Mouse (Mus musculus) kidney, embryonic 16.5 days (tissue): ENCODE measurements at regions not wholly inside any gene's neighbourhood (a gene's known extent, or its start where the extent isn't known, plus 50 kb on each side); places are given as distances from the start of the nearest gene placed in this dataset.

Source experiments
- ATAC-seq: fragments of 200-750 bp; cut with Nextera tagmentation; 2 replicates; pipeline ENCODE4 v1.8.0; 2017; ENCODE audit warnings: moderate TSS enrichment; ENCODE audit not compliant: low FRiP score, low TSS enrichment
- H3K27ac ChIP-seq: fragments of 300-500 bp; sonication (generic); 2 replicates; pipeline ENCODE4 v1.5.1; 2014; ENCODE audit warnings: low read length
- H3K27me3 ChIP-seq: fragments of 300-500 bp; sonication (generic); 2 replicates; pipeline ENCODE4 v1.6.1; 2014; ENCODE audit warnings: low read length, control low read depth, mixed read lengths; ENCODE audit not compliant: insufficient read depth
- H3K36me3 ChIP-seq: fragments of 300-500 bp; sonication (generic); 2 replicates; pipeline ENCODE4 v1.6.1; 2014; ENCODE audit warnings: low read length, control low read depth, mixed read lengths; ENCODE audit not compliant: insufficient read depth
- H3K4me1 ChIP-seq: fragments of 300-500 bp; sonication (generic); 2 replicates; pipeline ENCODE4 v1.6.1; 2014; ENCODE audit warnings: low read length, control low read depth, mixed read lengths; ENCODE audit not compliant: insufficient read depth
- H3K4me2 ChIP-seq: fragments of 300-500 bp; sonication (generic); replicated peaks from 2 replicates; pipeline ENCODE4 v1.6.1; 2014; ENCODE audit warnings: low read depth, low read length
- H3K4me3 ChIP-seq: fragments of 300-500 bp; sonication (generic); 2 replicates; pipeline ENCODE4 v1.5.1; 2014; ENCODE audit warnings: mild to moderate bottlenecking, low read length
- H3K9ac ChIP-seq: fragments of 300-500 bp; sonication (generic); replicated peaks from 2 replicates; pipeline ENCODE4 v1.6.1; 2014; ENCODE audit warnings: low read length
- H3K9me3 ChIP-seq: fragments of 300-500 bp; sonication (generic); 2 replicates; pipeline ENCODE4 v1.6.1; 2016; ENCODE audit warnings: low read length, control low read depth
- WGBS: fragments of 180-500 bp; shearing (Covaris S2); extraction: QIAGEN DNeasy Blood & Tissue Kit; methylation state at CpG from one replicate; pipeline ENCODE4 v1.1.7; 2014; 5-methylcytosine and 5-hydroxymethylcytosine counted together

DNA sequence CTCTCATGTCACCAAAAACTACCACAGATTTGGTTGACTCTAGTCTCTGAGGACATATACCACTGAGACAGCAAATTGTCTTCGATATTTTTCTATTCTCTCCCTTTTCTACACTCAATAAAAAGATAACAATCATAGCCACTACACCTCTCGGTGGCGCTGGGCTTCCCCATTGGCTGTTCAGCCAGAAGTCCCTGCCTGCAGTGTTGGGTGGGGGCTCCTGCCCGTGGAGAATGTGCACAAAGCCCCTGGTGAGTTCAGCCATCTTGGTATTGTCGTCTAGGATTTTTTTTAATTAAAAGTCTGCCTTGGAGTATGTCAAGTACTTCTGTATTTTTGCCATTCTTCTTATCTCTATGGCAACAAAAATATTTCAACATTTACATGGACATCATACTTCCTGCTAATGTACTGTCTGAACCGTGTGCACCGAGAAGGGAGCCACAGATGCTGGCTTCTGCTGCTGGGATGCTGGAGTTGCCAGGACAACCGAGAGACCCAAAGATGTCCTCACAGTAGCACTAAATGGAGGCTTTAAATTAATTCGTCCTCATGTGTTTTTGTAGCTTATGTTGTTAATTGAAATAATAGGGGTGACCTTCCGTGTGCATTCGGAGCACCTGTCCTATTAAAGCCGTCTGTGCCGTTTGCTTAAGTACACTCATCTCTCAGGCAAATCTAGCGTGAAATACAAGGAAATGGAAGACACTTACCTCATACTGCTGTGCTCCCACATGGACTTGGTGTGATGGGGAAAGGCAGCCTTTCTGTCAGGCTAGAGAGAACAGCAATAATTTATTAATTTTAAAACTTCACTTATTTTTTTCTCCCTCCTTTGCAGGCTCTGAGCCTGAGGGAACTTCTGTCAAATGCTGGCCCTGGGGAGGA, 199.7 kb upstream of the A230072I06Rik start:
- Histone ChIP-seq H3K9me3 (no peaks in the 10 kb centered on the region), H3K4me2 (no peak overlapping the region), H3K4me1 (no peaks in the 10 kb centered on the region), H3K36me3 (no peaks in the 10 kb centered on the region), H3K27ac (no peak overlapping the region), H3K9ac (no peak overlapping the region), H3K4me3 (no peak overlapping the region), H3K27me3 (no peaks in the 10 kb centered on the region)
- ATAC-seq: no peak
- WGBS: 81% methylated on average over 14 of the region's 14 CpGs

DNA sequence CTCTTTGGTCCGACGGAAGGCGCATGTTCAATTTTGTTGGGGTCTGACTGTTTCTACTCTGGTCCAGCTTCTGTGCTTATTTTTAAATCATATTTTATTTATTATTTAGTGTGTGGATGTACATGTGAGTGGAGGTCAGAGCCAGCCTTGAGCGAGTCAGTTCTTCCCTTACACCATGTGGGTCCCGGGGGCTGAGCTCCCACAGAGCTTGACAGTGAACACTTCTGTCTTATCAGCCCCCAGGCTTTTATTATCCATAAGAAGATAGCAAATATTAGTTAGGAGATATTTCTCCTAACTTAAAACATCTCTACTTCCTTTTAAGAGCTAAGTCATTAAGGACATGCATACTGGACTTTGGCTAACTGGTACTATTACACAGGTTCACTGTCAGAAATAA, 197.1 kb upstream of the A230072I06Rik start:
- Histone ChIP-seq H3K9ac (no peak overlapping the region), H3K4me1 (no peaks in the 10 kb centered on the region), H3K4me2 (no peak overlapping the region), H3K27me3 (no peaks in the 10 kb centered on the region), H3K9me3 (no peaks in the 10 kb centered on the region), H3K36me3 (no peaks in the 10 kb centered on the region), H3K27ac (no peak overlapping the region), H3K4me3 (no peak overlapping the region)
- WGBS: 87% methylated on average over 5 of the region's 5 CpGs
- ATAC-seq: no peak

DNA sequence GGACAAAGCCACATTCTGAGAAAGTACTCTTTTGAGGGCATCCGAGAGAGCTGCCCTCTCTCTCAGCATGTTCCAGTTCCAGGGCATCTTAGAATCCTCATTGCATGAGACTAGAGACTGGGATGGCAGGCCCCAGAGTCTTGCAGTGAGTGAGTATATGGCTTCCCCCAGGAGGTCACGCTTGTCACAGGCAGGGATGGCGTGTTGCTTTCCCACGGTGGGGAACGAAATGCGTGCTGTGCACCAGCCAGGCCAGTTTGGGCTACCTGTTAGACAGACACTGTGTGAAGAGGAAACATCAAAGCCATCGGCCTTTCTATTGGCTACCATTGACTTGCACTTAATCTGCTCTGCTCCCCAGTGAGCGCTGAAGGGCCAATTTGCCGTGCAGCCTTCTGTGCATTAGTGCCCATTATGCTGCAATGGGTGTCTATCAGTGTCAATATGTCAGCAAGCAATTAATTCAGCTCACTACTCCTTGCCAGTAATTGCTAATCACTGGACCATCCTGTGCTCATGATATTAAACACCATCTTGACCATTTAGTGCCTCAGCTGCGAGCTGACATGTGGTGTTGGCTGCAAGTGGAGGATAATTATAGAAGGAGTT, 191.3 kb upstream of the A230072I06Rik start:
- H3K27ac ChIP-seq: no peak overlapping the region
- no peak overlapping the region for H3K9ac ChIP-seq
- no peak overlapping the region for H3K4me3 ChIP-seq
- no peak for ATAC-seq
- no peaks in the 10 kb centered on the region for H3K27me3 ChIP-seq
- H3K36me3 ChIP-seq: no peaks in the 10 kb centered on the region
- H3K9me3 ChIP-seq: no peaks in the 10 kb centered on the region
- 81% methylated on average over 10 of the region's 10 CpGs for WGBS
- H3K4me2 ChIP-seq: no peak overlapping the region
- no peaks in the 10 kb centered on the region for H3K4me1 ChIP-seq

DNA sequence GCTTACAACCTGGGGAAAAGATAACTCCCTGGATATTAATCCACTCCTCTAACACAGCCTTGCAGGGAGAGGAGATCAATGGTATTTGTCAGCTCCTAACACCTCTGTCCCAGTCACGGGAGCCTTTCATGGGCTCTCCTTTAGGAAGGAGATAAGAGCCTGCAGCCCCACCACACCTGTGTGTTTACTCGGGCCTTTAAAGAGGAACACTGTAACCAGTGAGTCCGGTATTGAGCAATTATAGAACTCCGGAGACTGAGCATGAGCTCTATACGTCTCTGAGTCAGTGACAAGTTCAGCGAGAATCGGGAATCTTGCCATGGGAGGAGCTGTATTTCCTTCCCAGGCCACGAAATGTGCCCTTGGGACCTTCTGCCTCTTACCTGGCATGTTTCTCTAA, 178.5 kb upstream of the A230072I06Rik start:
- WGBS: 84% methylated on average over 8 of the region's 8 CpGs
- Histone ChIP-seq H3K4me3 (no peak overlapping the region), H3K9ac (no peak overlapping the region), H3K4me1 (no peaks in the 10 kb centered on the region), H3K27me3 (no peaks in the 10 kb centered on the region), H3K4me2 (no peak overlapping the region), H3K9me3 (no peaks in the 10 kb centered on the region), H3K27ac (no peak overlapping the region), H3K36me3 (no peaks in the 10 kb centered on the region)
- no peak for ATAC-seq

DNA sequence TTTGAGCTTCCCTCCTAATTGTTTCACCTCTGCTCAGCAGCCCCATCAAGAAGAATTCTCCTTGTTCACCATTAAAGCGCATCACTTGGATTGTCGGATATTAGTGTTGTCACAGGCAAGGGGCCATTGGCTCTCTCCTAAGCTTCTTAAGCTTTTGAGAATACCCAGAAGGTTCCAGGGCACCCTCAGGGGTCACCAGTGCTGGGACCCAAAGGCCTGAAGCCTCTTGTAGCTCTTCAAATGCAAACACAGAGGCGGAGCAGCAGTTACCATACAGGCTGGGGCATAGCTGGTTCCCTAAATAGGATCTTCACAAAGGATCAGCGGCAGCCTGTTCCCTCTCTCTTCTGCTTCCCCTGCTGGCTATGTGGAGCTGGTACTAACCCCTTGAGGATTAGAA, 175.3 kb upstream of the A230072I06Rik start:
- ATAC-seq: no peak
- no peak overlapping the region for H3K27ac ChIP-seq
- H3K9me3 ChIP-seq: no peaks in the 10 kb centered on the region
- peaks cover 3% of the 10 kb centered on the region; the same call in 1 of the 2 replicates for H3K4me1 ChIP-seq
- H3K27me3 ChIP-seq: 0 out of 2 replicates have a peak, but pooled peaks cover 3% of the 10 kb centered on the region
- H3K4me3 ChIP-seq: no peak overlapping the region
- no peak overlapping the region for H3K9ac ChIP-seq
- 78% methylated on average over 4 of the region's 4 CpGs for WGBS
- no peaks in the 10 kb centered on the region for H3K36me3 ChIP-seq
- H3K4me2 ChIP-seq: no peak overlapping the region

DNA sequence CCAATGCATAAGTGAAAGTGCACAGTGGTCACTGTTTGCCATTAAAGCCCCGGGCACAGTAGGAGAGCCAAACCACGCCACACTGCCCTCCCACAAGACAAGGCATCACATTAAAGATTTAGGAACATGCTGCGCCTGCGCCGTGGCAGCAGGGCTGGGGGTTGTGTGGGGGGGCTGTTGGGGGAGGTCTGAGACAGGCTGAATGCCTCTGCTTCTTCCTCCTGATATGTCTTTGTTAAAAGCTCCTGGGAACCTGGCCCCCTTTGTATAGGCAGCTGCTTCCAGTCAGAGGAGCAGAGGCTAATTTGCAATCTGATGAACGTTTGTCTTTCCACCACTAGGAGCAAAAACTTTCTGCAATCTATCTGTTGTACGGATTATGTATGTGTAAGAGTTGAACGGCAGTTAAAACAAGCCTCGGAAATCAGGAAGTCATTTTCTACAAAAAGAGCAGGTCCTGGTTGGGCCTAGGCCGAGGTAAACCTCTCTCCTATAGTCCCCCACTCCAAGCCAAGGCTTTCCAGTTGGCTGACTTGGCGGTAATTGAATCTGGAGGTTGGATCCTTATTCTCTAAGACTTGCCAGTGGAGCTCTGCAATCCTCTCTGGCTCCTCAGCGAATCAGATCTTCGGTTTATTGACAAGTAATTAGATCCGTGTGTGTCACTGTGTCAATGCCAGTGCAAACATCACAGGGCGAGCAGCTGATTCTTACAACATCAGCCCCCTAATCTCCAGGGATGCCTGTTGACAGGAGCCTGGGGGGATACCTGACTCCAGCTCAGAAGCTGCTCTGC, 173.3 kb upstream of the A230072I06Rik start:
- Histone ChIP-seq H3K4me2 (no peak overlapping the region), H3K4me3 (no peak overlapping the region), H3K9ac (no peak overlapping the region), H3K36me3 (no peaks in the 10 kb centered on the region), H3K4me1 (peaks cover 3% of the 10 kb centered on the region; the same call in 1 of the 2 replicates), H3K9me3 (no peaks in the 10 kb centered on the region), H3K27ac (no peak overlapping the region), H3K27me3 (peaks cover 3% of the 10 kb centered on the region; the same call in 1 of the 2 replicates)
- WGBS: 35% methylated on average over 15 of the region's 15 CpGs
- ATAC-seq: peak; percentile 51; the same call in 1 of the 2 replicates

DNA sequence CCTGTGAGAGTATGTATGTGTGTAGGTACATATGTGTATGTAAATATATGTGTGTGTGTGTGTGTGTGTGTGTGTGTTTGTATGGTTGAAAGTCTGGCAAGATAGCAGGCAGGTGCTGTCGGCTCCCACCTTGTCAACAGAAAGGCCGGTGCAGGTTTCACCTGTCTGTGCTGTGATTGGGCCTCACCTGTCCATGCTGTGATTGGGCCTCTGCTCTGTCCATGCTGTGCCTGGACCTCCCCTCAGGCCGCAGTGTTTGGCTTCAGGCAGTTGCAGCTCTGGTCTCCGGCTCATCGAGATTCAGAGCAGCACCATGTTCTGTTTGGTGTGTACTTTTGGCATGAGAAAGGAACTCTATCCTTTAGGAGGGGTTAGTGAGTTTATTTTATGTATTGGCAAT, 170.0 kb upstream of the A230072I06Rik start:
- H3K9me3 ChIP-seq: no peaks in the 10 kb centered on the region
- H3K36me3 ChIP-seq: no peaks in the 10 kb centered on the region
- WGBS: 72% methylated on average over 5 of the region's 5 CpGs
- no peak for ATAC-seq
- no peak overlapping the region for H3K9ac ChIP-seq
- H3K4me2 ChIP-seq: no peak overlapping the region
- peaks cover 3% of the 10 kb centered on the region; the same call in 1 of the 2 replicates for H3K4me1 ChIP-seq
- no peak overlapping the region for H3K27ac ChIP-seq
- H3K27me3 ChIP-seq: peaks cover 5% of the 10 kb centered on the region; the same call in 1 of the 2 replicates
- H3K4me3 ChIP-seq: no peak overlapping the region

DNA sequence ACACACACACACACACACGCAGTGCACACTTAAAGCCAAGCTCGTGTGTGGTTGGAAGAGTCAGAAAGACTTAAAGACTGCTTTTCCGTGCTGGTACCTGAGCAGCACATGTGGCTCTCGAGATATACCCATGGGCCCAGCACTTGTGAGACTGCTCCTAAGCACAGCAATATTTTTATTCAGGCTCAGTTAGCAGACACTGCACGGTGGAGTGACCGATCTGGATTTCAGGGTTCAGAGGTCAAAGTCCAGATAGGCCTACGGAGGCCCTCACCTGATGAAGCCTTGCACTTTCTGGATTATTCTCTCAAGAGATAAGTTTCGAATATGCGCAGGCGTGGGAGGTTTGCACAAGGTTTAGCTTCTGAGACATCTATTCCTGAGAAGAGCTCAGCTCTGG, 167.0 kb upstream of the A230072I06Rik start:
- H3K4me1 ChIP-seq: no peaks in the 10 kb centered on the region; the same call in 1 of the 2 replicates
- ATAC-seq: no peak
- no peak overlapping the region for H3K4me2 ChIP-seq
- no peak overlapping the region for H3K27ac ChIP-seq
- H3K36me3 ChIP-seq: no peaks in the 10 kb centered on the region
- 67% methylated on average over 10 of the region's 10 CpGs for WGBS
- no peak overlapping the region for H3K4me3 ChIP-seq
- peaks cover 3% of the 10 kb centered on the region; the same call in 1 of the 2 replicates for H3K27me3 ChIP-seq
- H3K9ac ChIP-seq: no peak overlapping the region
- no peaks in the 10 kb centered on the region for H3K9me3 ChIP-seq

DNA sequence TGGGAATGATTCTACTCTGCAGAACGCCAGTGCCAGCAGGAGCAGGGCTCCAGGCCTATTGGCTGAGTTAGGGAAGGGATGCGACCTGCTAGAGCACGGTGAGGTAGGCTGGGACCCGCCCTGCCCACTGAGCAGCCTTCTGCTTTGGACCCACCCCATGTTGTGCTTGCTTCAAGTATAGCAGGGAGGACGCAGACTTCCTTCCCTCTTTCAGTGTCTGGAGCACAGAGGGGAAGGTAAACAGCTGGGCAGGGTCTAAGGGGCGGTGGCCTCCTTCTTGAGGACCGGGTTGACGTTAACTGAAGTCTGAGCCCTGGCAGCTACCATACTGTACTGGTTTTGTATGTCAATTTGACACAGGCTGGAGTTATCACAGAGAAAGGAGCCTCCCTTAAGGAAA, 165.6 kb upstream of the A230072I06Rik start:
- ATAC-seq: no peak
- Histone ChIP-seq H3K27me3 (peaks cover 2% of the 10 kb centered on the region; the same call in 1 of the 2 replicates), H3K4me3 (no peak overlapping the region), H3K4me1 (no peaks in the 10 kb centered on the region; the same call in 1 of the 2 replicates), H3K36me3 (no peaks in the 10 kb centered on the region), H3K9me3 (no peaks in the 10 kb centered on the region), H3K9ac (no peak overlapping the region), H3K4me2 (no peak overlapping the region), H3K27ac (no peak overlapping the region)
- WGBS: 24% methylated on average over 8 of the region's 8 CpGs
